Comparison of ENCODE assay signal across 9 mouse cellular contexts in the genomic region with DNA sequence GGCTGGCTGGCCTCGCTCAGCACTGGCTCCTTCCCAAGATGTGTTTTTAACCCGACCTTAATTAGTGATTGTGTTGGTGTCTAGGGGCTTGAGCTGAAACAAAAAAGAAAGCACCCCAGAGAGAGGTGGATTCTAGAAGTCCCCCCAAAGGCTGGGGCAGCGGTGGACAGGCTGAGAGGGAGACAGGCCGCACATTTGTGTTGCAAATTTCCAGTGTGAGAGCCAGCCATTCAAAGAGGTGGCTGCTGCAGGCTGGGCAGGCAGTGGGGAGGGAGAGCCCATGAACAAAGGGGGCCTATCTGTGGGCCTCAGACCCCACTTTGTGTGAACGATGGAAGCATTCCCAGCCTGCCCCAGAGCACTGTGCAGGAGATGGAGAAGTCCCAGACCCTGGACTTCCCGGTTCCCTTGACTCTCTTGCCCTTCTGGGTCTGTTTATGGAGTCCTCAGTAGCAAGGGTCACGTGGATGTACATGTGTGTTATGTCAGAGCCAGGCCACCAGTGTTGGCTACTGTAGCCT. TPM values are rescaled to one million over a fixed set of nuclear protein-coding genes. Genes with fewer than 3 reads are reported as not detected.
DNase-seq lines count a peak whose midpoint lies in the region; ATAC-seq and TF ChIP-seq lines count a peak whose summit lies in the region.
"Had no signal": no experiment of that assay in that cellular context is flagged by ENCODE, and none has a peak within 500 bp of the region (broad histone marks: within the 10 kb centered on the region; RNA-seq: fewer than 3 reads in every experiment).

No protein-coding gene starts in this region.

- ATAC-seq in hindbrain, embryonic 13.5 days (ENCODE audit: low FRiP score) = peak; percentile 81
- ATAC-seq in neural tube, embryonic 14.5 days (ENCODE audit: low read depth) = peak; percentile 81
- ATAC-seq in liver, postnatal 0 days = no peak

- no peaks in the 10 kb centered on the region for H3K36me3 ChIP-seq in forebrain, embryonic 10.5 days (replicated peaks)
- no peaks in the 10 kb centered on the region for H3K36me3 ChIP-seq in hindbrain, embryonic 13.5 days
- no peaks in the 10 kb centered on the region for H3K36me3 ChIP-seq in neural tube, embryonic 14.5 days (ENCODE audit: control insufficient read depth, insufficient read depth, low read length)
- H3K36me3 ChIP-seq in liver, postnatal 0 days (replicated peaks; ENCODE audit: insufficient read depth, low read length) = no peaks in the 10 kb centered on the region

- H3K9me3 ChIP-seq in forebrain, embryonic 10.5 days = no peaks in the 10 kb centered on the region
- H3K9me3 ChIP-seq in hindbrain, embryonic 13.5 days = no peaks in the 10 kb centered on the region
- H3K9me3 ChIP-seq in neural tube, embryonic 14.5 days (ENCODE audit: control insufficient read depth, low read length) = no peaks in the 10 kb centered on the region
- no peaks in the 10 kb centered on the region for H3K9me3 ChIP-seq in liver, postnatal 0 days (ENCODE audit: low read length)

- H3K9ac ChIP-seq in hindbrain, embryonic 13.5 days = peak overlapping the region; percentile 62
- 0 out of 2 replicates have a peak overlapping the region, but pooled peaks have one; percentile 16 for H3K9ac ChIP-seq in neural tube, embryonic 14.5 days (replicated peaks; ENCODE audit: low read depth, low read length)
- no peak overlapping the region for H3K9ac ChIP-seq in liver, postnatal 0 days (replicated peaks)

- TF ChIP-seq POLR2A in cerebellum, adult 2 months (IDR thresholded peaks at IDR 0.05; ENCODE audit: borderline replicate concordance, insufficient read depth, low read length) = no peak

- no peak overlapping the region for H3K4me2 ChIP-seq in hindbrain, embryonic 13.5 days
- H3K4me2 ChIP-seq in neural tube, embryonic 14.5 days (ENCODE audit: low read depth, low read length) = no peak overlapping the region
- H3K4me2 ChIP-seq in liver, postnatal 0 days (ENCODE audit: low read depth, low read length) = no peak overlapping the region

- no peaks in the 10 kb centered on the region; the same call in 1 of the 2 replicates for H3K4me1 ChIP-seq in cerebellum, adult 2 months (ENCODE audit: control insufficient read depth, insufficient read depth, low read length)
- peaks cover 67% of the 10 kb centered on the region for H3K4me1 ChIP-seq in forebrain, embryonic 10.5 days
- H3K4me1 ChIP-seq in hindbrain, embryonic 13.5 days (replicated peaks) = peaks cover 53% of the 10 kb centered on the region
- peaks cover 20% of the 10 kb centered on the region for H3K4me1 ChIP-seq in neural tube, embryonic 14.5 days (ENCODE audit: control insufficient read depth, insufficient read depth, low read length)
- H3K4me1 ChIP-seq in liver, postnatal 0 days (ENCODE audit: insufficient read depth) = peaks cover 2% of the 10 kb centered on the region; the same call in 1 of the 2 replicates

- peak in 1 of 2 experiments; percentile 29 for DNase-seq in cerebellum, adult 2 months
- no peak for DNase-seq in cerebellum, postnatal 36 days
- DNase-seq in forebrain, embryonic 10.5 days (ENCODE audit: extremely low spot score, low spot score) = peak; percentile 59
- DNase-seq in left cerebral cortex, adult 2 months (ENCODE audit: extremely low spot score in 1 of 2, low spot score in 2 of 2) = peak; percentile 33 to 59
- no peak for DNase-seq in urinary bladder, adult 18-20 months (ENCODE audit: low spot score in 2 of 2)
- no peak for DNase-seq in liver, postnatal 0 days

- intact Hi-C loops in left cerebral cortex, adult 2 months (cut with DNase I) = loop anchor here (2.0 kb wide), 1 partner anchor 231 kb away; a partner anchor contains a TSS

- no peak overlapping the region for H3K4me3 ChIP-seq in cerebellum, adult 2 months (replicated peaks; ENCODE audit: insufficient read depth, low read depth, low read length)
- no peak overlapping the region for H3K4me3 ChIP-seq in forebrain, embryonic 10.5 days
- no peak overlapping the region for H3K4me3 ChIP-seq in hindbrain, embryonic 13.5 days
- H3K4me3 ChIP-seq in left cerebral cortex, adult 2 months = no peak overlapping the region
- H3K4me3 ChIP-seq in neural tube, embryonic 14.5 days (ENCODE audit: low read depth, low read length) = no peak overlapping the region
- H3K4me3 ChIP-seq in liver, postnatal 0 days (ENCODE audit: low read depth, low read length) = no peak overlapping the region

- TF ChIP-seq EP300 in liver, postnatal 0 days (IDR thresholded peaks at IDR 0.05; ENCODE audit: low read depth) = no peak

- no peaks in the 10 kb centered on the region for H3K27me3 ChIP-seq in cerebellum, adult 2 months (ENCODE audit: control insufficient read depth, insufficient read depth, low read length)
- H3K27me3 ChIP-seq in forebrain, embryonic 10.5 days (ENCODE audit: poor library complexity, severe bottlenecking) = peaks cover 3% of the 10 kb centered on the region; the same call in 1 of the 2 replicates
- H3K27me3 ChIP-seq in hindbrain, embryonic 13.5 days = no peaks in the 10 kb centered on the region
- H3K27me3 ChIP-seq in neural tube, embryonic 14.5 days (ENCODE audit: control insufficient read depth, insufficient read depth, low read length) = no peaks in the 10 kb centered on the region
- no peaks in the 10 kb centered on the region for H3K27me3 ChIP-seq in liver, postnatal 0 days (ENCODE audit: insufficient read depth, low read length)

- 0 out of 2 replicates have a peak overlapping the region, but pooled peaks have one; percentile 23 for H3K27ac ChIP-seq in cerebellum, adult 2 months (ENCODE audit: insufficient read depth, low read length)
- H3K27ac ChIP-seq in forebrain, embryonic 10.5 days = peak overlapping the region; percentile 87
- H3K27ac ChIP-seq in hindbrain, embryonic 13.5 days = peak overlapping the region; percentile 91
- peak overlapping the region; percentile 73 for H3K27ac ChIP-seq in left cerebral cortex, adult 2 months
- H3K27ac ChIP-seq in neural tube, embryonic 14.5 days (ENCODE audit: low read depth, low read length) = peak overlapping the region; percentile 86
- no peak overlapping the region for H3K27ac ChIP-seq in liver, postnatal 0 days (ENCODE audit: low read depth)

- no peak for TF ChIP-seq CTCF in cerebellum, adult 2 months (IDR thresholded peaks at IDR 0.05; ENCODE audit: borderline replicate concordance, insufficient read depth, low read depth, low read length)
- no peak for TF ChIP-seq CTCF in left cerebral cortex, adult 2 months (IDR thresholded peaks at IDR 0.05)
- TF ChIP-seq CTCF in liver, postnatal 0 days (IDR thresholded peaks at IDR 0.05; ENCODE audit: low read depth) = no peak

- 41% methylated on average over 7 of the region's 7 CpGs for WGBS in cerebellum, adult 2 months
- 16% methylated on average over 7 of the region's 7 CpGs for WGBS in forebrain, embryonic 10.5 days
- 15% methylated on average over 7 of the region's 7 CpGs for WGBS in hindbrain, embryonic 13.5 days
- 15% methylated on average over 7 of the region's 7 CpGs for WGBS in neural tube, embryonic 14.5 days
- 51% methylated on average over 7 of the region's 7 CpGs for WGBS in liver, postnatal 0 days (ENCODE audit: insufficient replicate concordance)

RNA-seq across cellular contexts. Expression of a gene that starts 7.0 kb away (rescaled TPM):
- polyA plus RNA-seq in cerebellum, adult 2 months (2012; rRNA removed) = 0.28 TPM in 1 of 2 replicates, not detected in the other
- 0.34 TPM in 1 of 2 replicates, not detected in the other for polyA plus RNA-seq in forebrain, embryonic 10.5 days (2016; fragmentation: Nextera tagmentation; extraction: Ambion mirVana)
- 0.48 and 1.1 TPM in 2 replicates for polyA plus RNA-seq in hindbrain, embryonic 13.5 days (2015; fragmentation: Nextera tagmentation; extraction: Ambion mirVana)
- total RNA-seq in left cerebral cortex, adult 2 months (2021) = not detected
- not detected in 2 replicates for polyA plus RNA-seq in neural tube, embryonic 14.5 days (2014; fragmentation: Nextera tagmentation; extraction: Ambion mirVana)
- polyA plus RNA-seq in liver, postnatal 0 days (2015; fragmentation: Nextera tagmentation; extraction: Ambion mirVana) = not detected in 2 replicates
- total RNA-seq: left cerebral cortex, postnatal 25 days had no signal

RNA-seq across cellular contexts. Expression of a gene that starts 27.1 kb away (rescaled TPM):
- polyA plus RNA-seq in cerebellum, adult 2 months (2012; rRNA removed) = 96.2 and 101 TPM in 2 replicates
- polyA plus RNA-seq in forebrain, embryonic 10.5 days (2016; fragmentation: Nextera tagmentation; extraction: Ambion mirVana) = 64.4 and 68.1 TPM in 2 replicates
- polyA plus RNA-seq in hindbrain, embryonic 13.5 days (2015; fragmentation: Nextera tagmentation; extraction: Ambion mirVana) = 91.7 and 95.8 TPM in 2 replicates
- total RNA-seq in left cerebral cortex, adult 2 months (2021) = 10 to 100 TPM; 57.3 to 58.1 TPM
- 51.5 and 58.5 TPM in 2 replicates for polyA plus RNA-seq in neural tube, embryonic 14.5 days (2014; fragmentation: Nextera tagmentation; extraction: Ambion mirVana)
- 22.8 and 23.4 TPM in 2 replicates for polyA plus RNA-seq in liver, postnatal 0 days (2015; fragmentation: Nextera tagmentation; extraction: Ambion mirVana)

Comparison
In these comparisons a context has a peak if more than half of its experiments do, and no peak if none do; other contexts are left out.
1. DNase-seq: peak in forebrain, embryonic 10.5 days (single experiment) and left cerebral cortex, adult 2 months (2 of 2); none in cerebellum, postnatal 36 days (0 of 2), urinary bladder, adult 18-20 months (0 of 2) and liver, postnatal 0 days (single experiment).